Mouse (Mus musculus) hindbrain, postnatal 0 days (tissue): ENCODE data around the gene Ahdc1. TPM values are rescaled to one million over a fixed set of nuclear protein-coding genes. Genes with fewer than 3 reads are reported as not detected.

ENCODE experiments used
- ATAC-seq: fragments of 200-750 bp; cut with Nextera tagmentation; 2 replicates; pipeline ENCODE4 v1.8.0; 2017; ENCODE audit warnings: mild to moderate bottlenecking, moderate TSS enrichment, moderate library complexity
- DNase-seq: peaks from one replicate; pipeline ENCODE4 v3.0.0-alpha.2; 2015; ENCODE audit warnings: low spot score
- H3K27ac ChIP-seq: fragments of 300-500 bp; sonication (generic); 2 replicates; pipeline ENCODE4 v1.5.1; 2014; ENCODE audit warnings: mild to moderate bottlenecking
- H3K27me3 ChIP-seq: fragments of 300-500 bp; sonication (generic); 2 replicates; pipeline ENCODE4 v1.6.1; 2014; ENCODE audit warnings: low read length, mixed read lengths; ENCODE audit not compliant: insufficient read depth
- H3K36me3 ChIP-seq: fragments of 300-500 bp; sonication (generic); 2 replicates; pipeline ENCODE4 v1.6.1; 2014; ENCODE audit warnings: low read length, mixed read lengths; ENCODE audit not compliant: insufficient read depth
- H3K4me1 ChIP-seq: fragments of 300-500 bp; sonication (generic); 2 replicates; pipeline ENCODE4 v1.6.1; 2014; ENCODE audit warnings: antibody characterized with exemption, low read length, mixed read lengths; ENCODE audit not compliant: insufficient read depth
- H3K4me2 ChIP-seq: fragments of 300-500 bp; sonication (generic); 2 replicates; pipeline ENCODE4 v1.6.1; 2014; ENCODE audit warnings: low read depth, mild to moderate bottlenecking, low read length, moderate library complexity, mixed read lengths
- H3K4me3 ChIP-seq: fragments of 300-500 bp; sonication (generic); 2 replicates; pipeline ENCODE4 v1.5.1; 2014; ENCODE audit warnings: low read length
- H3K9ac ChIP-seq: fragments of 300-500 bp; sonication (generic); replicated peaks from 2 replicates; pipeline ENCODE4 v1.6.1; 2014; ENCODE audit warnings: mild to moderate bottlenecking, low read length, moderate library complexity, mixed read lengths
- H3K9me3 ChIP-seq: fragments of 300-500 bp; sonication (generic); 2 replicates; pipeline ENCODE4 v1.6.1; 2016; ENCODE audit warnings: low read length, mixed read lengths
- CTCF ChIP-seq: IDR thresholded peaks from 2 replicates; pipeline ENCODE4 v1.5.1; 2016; ENCODE audit warnings: antibody characterized with exemption, control low read depth, low read depth
- WGBS: fragments of 180-500 bp; shearing (Covaris S2); extraction: QIAGEN DNeasy Blood & Tissue Kit; methylation state at CpG from one replicate; pipeline ENCODE4 v1.1.7; 2014; 5-methylcytosine and 5-hydroxymethylcytosine counted together
- polyA plus RNA-seq: library from polyadenylated mRNA; unstranded; fragments of >200 nt; fragmentation: Nextera tagmentation; extraction: Ambion mirVana; gene quantifications from 2 replicates; pipeline ENCODE4 v1.2.1, GENCODE M21; 2015
- total RNA-seq: library from RNA; depleted of rRNA; stranded (reverse); fragments of >200 nt; gene quantifications from 2 replicates; pipeline ENCODE4 v1.2.3, GENCODE M21; 2014

Gene Ahdc1
- total and polyA plus RNA-seq, 2 experiments from 2014 or later, result 10.8 to 106 TPM

- Histone ChIP-seq H3K36me3 (no peaks in the 10 kb centered on the region), H3K4me2 (no peak overlapping the region), H3K4me1 (no peaks in the 10 kb centered on the region), H3K9me3 (no peaks in the 10 kb centered on the region), H3K9ac (no peak overlapping the region), H3K4me3 (no peak overlapping the region), H3K27ac (no peak overlapping the region), H3K27me3 (0 out of 2 replicates have a peak, but pooled peaks cover 5% of the 10 kb centered on the region)
- DNase-seq, result no peak
- no peak for ATAC-seq
- no peak for TF ChIP-seq CTCF
- WGBS, result 40% methylated on average over 15 of the region's 15 CpGs
Measured at GRCm38 (mm10) chr4:133007513-133008380, 3.3 kb upstream of the Ahdc1 start.

DNA sequence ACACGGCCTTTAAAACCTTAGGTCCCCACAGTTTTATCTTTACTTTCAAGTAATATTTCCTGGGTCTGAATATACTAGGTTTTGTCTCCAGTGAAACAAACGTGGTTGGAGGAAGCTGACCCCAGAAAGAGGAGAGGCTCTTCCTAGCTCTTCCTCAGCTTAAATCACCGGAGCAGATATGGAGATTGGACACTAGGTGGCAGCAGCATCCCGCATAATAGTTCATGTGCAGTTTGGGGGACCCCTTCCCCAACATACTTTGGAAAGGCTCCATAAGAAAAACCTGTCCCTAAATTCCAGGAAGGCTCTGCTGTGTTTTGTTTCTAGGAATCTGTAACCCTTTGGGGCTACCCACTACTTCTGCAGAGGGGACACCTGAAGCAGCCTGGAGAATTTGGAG lies 1.9 kb upstream of the Ahdc1 start:
- Histone ChIP-seq H3K9me3 (no peaks in the 10 kb centered on the region), H3K4me1 (peaks cover 1% of the 10 kb centered on the region; the same call in 1 of the 2 replicates), H3K4me3 (no peak overlapping the region), H3K36me3 (no peaks in the 10 kb centered on the region), H3K4me2 (no peak overlapping the region), H3K27me3 (0 out of 2 replicates have a peak, but pooled peaks cover 5% of the 10 kb centered on the region), H3K27ac (no peak overlapping the region), H3K9ac (no peak overlapping the region)
- TF ChIP-seq CTCF, result peak; percentile 88
- DNase-seq (peak; percentile 82), ATAC-seq (no peak)
- 0% methylated on average over 4 of the region's 4 CpGs for WGBS

DNA sequence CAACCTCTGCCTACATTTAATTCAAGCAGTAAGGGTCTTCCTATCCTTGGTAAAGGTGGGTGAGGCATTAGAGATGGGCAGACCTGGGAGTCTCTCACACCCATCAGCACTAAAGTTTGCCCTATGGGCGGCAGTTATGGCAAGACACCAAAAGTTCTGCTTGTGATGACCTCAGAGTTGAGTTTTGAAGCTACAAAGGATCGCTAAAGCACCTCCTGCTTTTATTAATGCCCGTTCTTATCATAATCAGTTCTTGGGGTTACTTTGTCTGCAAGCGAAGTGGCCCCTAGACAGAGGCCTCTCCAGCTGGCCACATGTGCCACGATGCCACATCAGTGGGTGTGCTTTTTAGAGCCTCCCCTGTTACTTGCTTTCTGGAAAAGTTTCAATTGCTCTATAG lies 1.4 kb upstream of the Ahdc1 start:
- no peak for DNase-seq
- no peak for ATAC-seq
- Histone ChIP-seq H3K4me2 (no peak overlapping the region), H3K9ac (no peak overlapping the region), H3K27ac (no peak overlapping the region), H3K27me3 (0 out of 2 replicates have a peak, but pooled peaks cover 5% of the 10 kb centered on the region), H3K9me3 (no peaks in the 10 kb centered on the region), H3K36me3 (no peaks in the 10 kb centered on the region), H3K4me3 (no peak overlapping the region), H3K4me1 (peaks cover 7% of the 10 kb centered on the region; the same call in 1 of the 2 replicates)
- 67% methylated on average over 5 of the region's 5 CpGs for WGBS
- TF ChIP-seq CTCF, result no peak

GRCm38 (mm10) chr4:133010611-133011010 lies 449 bp upstream of the Ahdc1 start:
- Histone ChIP-seq H3K4me3 (peak overlapping the region; percentile 93), H3K4me2 (peak overlapping the region; percentile 98), H3K9me3 (no peaks in the 10 kb centered on the region), H3K36me3 (no peaks in the 10 kb centered on the region), H3K4me1 (peaks cover 13% of the 10 kb centered on the region), H3K9ac (no peak overlapping the region; the same call in 1 of the 2 replicates), H3K27me3 (0 out of 2 replicates have a peak, but pooled peaks cover 5% of the 10 kb centered on the region), H3K27ac (no peak overlapping the region)
- no peak for DNase-seq
- TF ChIP-seq CTCF, result no peak
- WGBS, result 1% methylated on average over 17 of the region's 17 CpGs
- ATAC-seq, result no peak

DNA sequence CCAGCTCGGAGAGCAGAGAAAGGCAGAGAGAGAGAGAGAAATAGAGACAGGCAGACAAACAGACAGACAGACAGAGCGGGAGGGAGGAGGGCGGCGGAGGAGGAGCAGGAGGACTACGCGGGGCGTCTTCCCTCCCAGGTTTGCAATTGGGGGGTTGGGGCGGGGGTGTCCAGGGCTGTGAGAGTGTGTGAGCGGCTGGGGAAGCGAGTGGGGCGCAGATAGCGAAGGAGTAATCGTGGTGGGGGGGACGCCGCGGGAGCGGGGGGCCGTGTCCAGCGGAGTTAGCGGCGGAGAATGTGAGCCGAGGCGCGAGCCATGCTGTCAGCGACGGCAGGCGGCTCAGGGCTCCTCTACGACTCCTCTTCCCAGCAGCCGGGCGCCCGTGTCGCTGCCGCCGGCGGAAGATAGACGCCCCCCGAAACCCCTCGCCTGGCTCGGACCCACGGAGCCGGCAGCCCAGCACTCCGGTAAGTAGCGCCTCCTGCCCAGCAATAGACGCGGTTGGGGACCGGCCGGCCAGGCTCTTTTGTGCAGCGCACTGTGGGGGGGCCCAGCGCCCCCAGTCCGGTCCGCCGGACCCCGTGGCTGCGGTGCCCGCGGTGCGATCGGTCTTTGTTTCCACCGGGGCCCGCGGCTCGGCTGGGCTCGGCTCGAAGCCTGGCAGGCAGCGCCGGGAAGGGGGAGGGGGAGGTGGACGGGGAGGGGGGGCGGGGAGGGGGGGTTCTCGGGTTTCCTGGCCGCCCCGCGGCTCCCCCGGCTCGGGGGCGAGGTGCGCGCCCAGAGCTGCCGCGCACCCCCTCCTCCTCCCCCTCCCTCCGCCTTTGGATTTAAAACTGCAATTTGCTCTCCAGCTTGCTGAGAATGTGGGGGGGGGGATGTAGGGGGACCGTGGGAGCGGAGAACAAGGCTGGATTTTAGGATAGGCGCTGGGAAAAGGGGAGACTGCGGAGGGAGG lies 1.0 kb downstream of the Ahdc1 start:
- H3K9me3 ChIP-seq, result no peaks in the 10 kb centered on the region
- H3K36me3 ChIP-seq, result no peaks in the 10 kb centered on the region
- no peak; the same call in 1 of the 2 replicates for ATAC-seq
- H3K4me3 ChIP-seq, result peak overlapping the region; percentile 93
- peak overlapping the region; percentile 97 for H3K27ac ChIP-seq
- peak; percentile 71 for DNase-seq
- H3K9ac ChIP-seq, result peak overlapping the region; percentile 97
- 0 out of 2 replicates have a peak, but pooled peaks cover 5% of the 10 kb centered on the region for H3K27me3 ChIP-seq
- no peak for TF ChIP-seq CTCF
- H3K4me1 ChIP-seq, result peaks cover 28% of the 10 kb centered on the region
- 2% methylated on average over 59 of the region's 84 CpGs for WGBS
- peak overlapping the region; percentile 98 for H3K4me2 ChIP-seq

- peak overlapping the region; percentile 93 for H3K4me3 ChIP-seq
- H3K36me3 ChIP-seq, result no peaks in the 10 kb centered on the region
- H3K9ac ChIP-seq, result peak overlapping the region; percentile 97
- WGBS, result under 1% methylated on average over 15 of the region's 17 CpGs
- peak overlapping the region; percentile 98 for H3K4me2 ChIP-seq
- TF ChIP-seq CTCF, result no peak
- peak; percentile 61 for DNase-seq
- no peak for ATAC-seq
- 0 out of 2 replicates have a peak, but pooled peaks cover 5% of the 10 kb centered on the region for H3K27me3 ChIP-seq
- H3K4me1 ChIP-seq, result peaks cover 33% of the 10 kb centered on the region
- peak overlapping the region; percentile 97 for H3K27ac ChIP-seq
- no peaks in the 10 kb centered on the region for H3K9me3 ChIP-seq
Measured at GRCm38 (mm10) chr4:133012776-133013265, 1.8 kb downstream of the Ahdc1 start.
